Mouse (Mus musculus): ENCODE measurements around the gene Tmem253. TPM values are rescaled to one million over a fixed set of nuclear protein-coding genes. Genes with fewer than 3 reads are reported as not detected.

Gene Tmem253
- total RNA-seq, 2 experiments from 2014 or later: 1.5 to 1.9 TPM

DNA sequence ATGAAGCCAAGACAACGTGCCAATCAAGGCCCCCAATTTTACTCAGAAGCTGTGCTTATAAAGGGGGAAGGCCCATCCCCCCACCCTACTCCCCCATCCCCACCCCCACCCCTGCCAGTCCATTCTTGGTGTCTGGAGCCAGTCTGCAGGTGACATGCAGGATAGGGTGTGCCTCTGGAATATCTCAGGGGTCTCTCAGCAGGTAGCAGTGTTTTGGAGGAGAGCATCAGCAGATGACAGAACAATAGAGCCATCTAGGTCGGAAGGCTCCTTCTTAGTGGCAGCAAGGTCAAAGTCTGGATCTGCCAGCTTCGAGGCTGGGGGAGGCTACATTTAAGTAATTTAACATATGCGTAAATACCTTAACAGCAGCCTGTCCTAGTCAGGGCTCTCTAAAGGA lies 50.7 kb downstream of the Tmem253 start:
- intact Hi-C loops (cut with DNase I): no loop called here
- DNase-seq: no peak

Other genes starting within 250 kb of the Tmem253 start
- not detected for gene Ang4, start 242.1 kb upstream of the Tmem253 start, total RNA-seq (2021)
- not detected for gene AY358078, start 215.6 kb upstream of the Tmem253 start, total RNA-seq (2021)
- not detected for gene Ear6, start 162.0 kb upstream of the Tmem253 start, total RNA-seq (2021)
- gene Mettl17, start 130.8 kb upstream of the Tmem253 start, total RNA-seq (2021): 10 to 100 TPM; 18.6 to 30.2 TPM
- gene Slc39a2, start 122.8 kb upstream of the Tmem253 start, total RNA-seq (2021): under 1 TPM; 0.29 to 0.44 TPM
- gene Ndrg2, start 101.5 kb upstream of the Tmem253 start, total RNA-seq (2021): 1,000 to 10,000 TPM in 1 of 2 experiments, 100 to 1,000 TPM in 1; 982 to 1,030 TPM
- not detected for gene Tppp2, start 97.2 kb upstream of the Tmem253 start, total RNA-seq (2021)
- not detected for gene Rnase13, start 92.9 kb upstream of the Tmem253 start, total RNA-seq (2021)
- gene Arhgef40, start 30.9 kb upstream of the Tmem253 start, total RNA-seq (2021): 10 to 100 TPM; 39.7 to 47.1 TPM
- 10 to 100 TPM; 32.0 to 33.6 TPM for gene Zfp219, start 5.1 kb downstream of the Tmem253 start, total RNA-seq (2021)
- gene Olfr221, start 26.8 kb downstream of the Tmem253 start, total RNA-seq (2021): not detected
- gene Hnrnpc, start 88.4 kb downstream of the Tmem253 start, total RNA-seq (2021): 100 to 1,000 TPM; 118 to 137 TPM
- under 1 TPM; 0.17 to 0.53 TPM for gene Rpgrip1, start 95.0 kb downstream of the Tmem253 start, total RNA-seq (2021)
- 10 to 100 TPM; 25.9 to 26.7 TPM for gene Supt16, start 181.8 kb downstream of the Tmem253 start, total RNA-seq (2021)
- gene Chd8, start 242.1 kb downstream of the Tmem253 start, total RNA-seq (2021): 10 to 100 TPM; 50.1 to 51.9 TPM